Mouse (Mus musculus) embryonic facial prominence, embryonic 12.5 days (tissue): Measurements from ENCODE around the gene Scrn1. TPM values are rescaled to one million over a fixed set of nuclear protein-coding genes. Genes with fewer than 3 reads are reported as not detected.

Source experiments
- ATAC-seq: fragments of 200-750 bp; cut with Nextera tagmentation; 2 replicates; pipeline ENCODE4 v1.8.0; 2017; ENCODE audit not compliant: insufficient number of reproducible peaks, insufficient read depth, low FRiP score, low TSS enrichment
- H3K27ac ChIP-seq: fragments of 300-500 bp; sonication (generic); 2 replicates; pipeline ENCODE4 v1.5.1; 2016; ENCODE audit warnings: mild to moderate bottlenecking
- H3K27me3 ChIP-seq: fragments of 300-500 bp; sonication (generic); 2 replicates; pipeline ENCODE4 v1.6.1; 2016; ENCODE audit warnings: mild to moderate bottlenecking, moderate library complexity
- H3K36me3 ChIP-seq: fragments of 300-500 bp; sonication (generic); 2 replicates; pipeline ENCODE4 v1.6.1; 2016; ENCODE audit warnings: mild to moderate bottlenecking
- H3K4me1 ChIP-seq: fragments of 300-500 bp; sonication (generic); 2 replicates; pipeline ENCODE4 v1.6.1; 2016
- H3K4me2 ChIP-seq: fragments of 300-500 bp; sonication (generic); replicated peaks from 2 replicates; pipeline ENCODE4 v1.6.1; 2016; ENCODE audit warnings: mild to moderate bottlenecking, moderate library complexity
- H3K4me3 ChIP-seq: fragments of 300-500 bp; sonication (generic); 2 replicates; pipeline ENCODE4 v1.5.1; 2016; ENCODE audit warnings: mild to moderate bottlenecking
- H3K9ac ChIP-seq: fragments of 300-500 bp; sonication (generic); 2 replicates; pipeline ENCODE4 v1.6.1; 2016; ENCODE audit warnings: mild to moderate bottlenecking, moderate library complexity
- H3K9me3 ChIP-seq: fragments of 300-500 bp; sonication (generic); 2 replicates; pipeline ENCODE4 v1.6.1; 2016; ENCODE audit warnings: mild to moderate bottlenecking, moderate library complexity
- WGBS: fragments of 180-500 bp; shearing (Covaris S2); methylation state at CpG from one replicate; pipeline ENCODE4 v1.1.7; 2016; 5-methylcytosine and 5-hydroxymethylcytosine counted together
- polyA plus RNA-seq: library from polyadenylated mRNA; unstranded; fragments of >200 nt; fragmentation: Nextera tagmentation; extraction: Ambion mirVana; gene quantifications from 2 replicates; pipeline ENCODE4 v1.2.1, GENCODE M21; 2016

The Scrn1 gene
- polyA plus RNA-seq, 1 experiment from 2014 or later, result 27.2 TPM

DNA sequence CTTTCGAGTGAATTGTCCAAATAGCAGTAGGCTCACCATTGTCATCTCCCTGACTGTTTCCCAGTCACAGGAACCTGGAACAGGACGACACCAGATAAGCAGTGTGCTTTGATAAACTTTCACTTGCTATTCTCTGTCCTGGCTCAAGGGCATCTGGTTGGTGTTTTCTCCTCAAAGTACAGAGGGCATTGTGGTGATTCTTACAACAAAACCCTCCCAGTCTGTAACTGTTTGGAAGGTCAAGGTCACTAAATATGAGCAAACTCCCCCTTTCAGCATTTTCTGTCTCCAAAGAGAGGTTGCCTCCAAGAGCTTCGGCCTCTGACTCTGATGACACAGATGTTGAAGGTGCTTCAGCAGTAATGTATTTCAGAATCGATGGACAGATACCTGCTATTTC lies 101.4 kb downstream of the Scrn1 start:
- no peaks in the 10 kb centered on the region for H3K36me3 ChIP-seq
- H3K27ac ChIP-seq, result no peak overlapping the region
- no peak overlapping the region for H3K4me3 ChIP-seq
- no peak for ATAC-seq
- H3K9ac ChIP-seq, result no peak overlapping the region
- H3K4me2 ChIP-seq, result no peak overlapping the region
- H3K9me3 ChIP-seq, result 0 out of 2 replicates have a peak, but pooled peaks cover 5% of the 10 kb centered on the region
- WGBS, result 77% methylated on average over 4 of the region's 4 CpGs
- H3K27me3 ChIP-seq, result no peaks in the 10 kb centered on the region
- no peaks in the 10 kb centered on the region for H3K4me1 ChIP-seq

DNA sequence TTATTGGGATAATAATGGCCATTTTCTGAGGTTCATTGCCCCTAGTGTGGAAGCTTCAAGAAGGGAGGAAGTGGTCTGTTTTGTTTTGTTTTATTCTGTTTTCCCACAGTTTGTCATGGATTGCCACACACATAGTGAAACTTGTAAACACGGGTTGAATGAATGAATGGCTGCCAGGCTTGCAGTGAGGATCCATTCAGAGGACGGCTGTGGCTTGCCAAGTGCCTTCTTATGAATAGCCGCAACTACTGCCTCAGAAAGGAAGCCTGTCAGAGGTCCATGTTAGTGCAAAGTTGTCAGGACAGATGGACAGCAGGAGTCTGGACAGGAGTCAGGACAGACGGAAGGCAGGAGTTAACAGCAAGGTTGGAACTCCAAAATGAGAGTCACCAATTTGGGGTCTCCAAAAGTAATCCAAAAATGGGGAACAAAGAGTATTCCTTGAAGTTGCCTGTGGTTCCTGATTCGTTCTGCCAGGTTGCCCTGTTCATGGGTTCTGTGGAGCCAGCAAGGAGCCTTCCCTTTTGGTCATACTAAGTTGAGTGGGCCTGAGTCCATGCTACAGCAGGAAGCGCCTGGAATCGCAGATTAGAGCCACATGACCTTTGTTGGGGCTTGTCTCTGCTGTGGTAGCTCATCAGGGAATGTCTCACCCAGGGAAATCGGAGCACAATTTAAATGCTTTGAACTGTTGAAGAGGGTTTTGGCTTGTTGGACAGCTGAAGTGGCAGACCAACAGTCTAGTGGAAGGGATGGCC lies 102.4 kb downstream of the Scrn1 start:
- no peak for ATAC-seq
- H3K36me3 ChIP-seq, result no peaks in the 10 kb centered on the region
- no peak overlapping the region for H3K4me3 ChIP-seq
- H3K4me2 ChIP-seq, result no peak overlapping the region
- 76% methylated on average over 8 of the region's 8 CpGs for WGBS
- no peaks in the 10 kb centered on the region for H3K4me1 ChIP-seq
- no peak overlapping the region for H3K9ac ChIP-seq
- no peak overlapping the region for H3K27ac ChIP-seq
- H3K27me3 ChIP-seq, result no peaks in the 10 kb centered on the region
- 0 out of 2 replicates have a peak, but pooled peaks cover 5% of the 10 kb centered on the region for H3K9me3 ChIP-seq

DNA sequence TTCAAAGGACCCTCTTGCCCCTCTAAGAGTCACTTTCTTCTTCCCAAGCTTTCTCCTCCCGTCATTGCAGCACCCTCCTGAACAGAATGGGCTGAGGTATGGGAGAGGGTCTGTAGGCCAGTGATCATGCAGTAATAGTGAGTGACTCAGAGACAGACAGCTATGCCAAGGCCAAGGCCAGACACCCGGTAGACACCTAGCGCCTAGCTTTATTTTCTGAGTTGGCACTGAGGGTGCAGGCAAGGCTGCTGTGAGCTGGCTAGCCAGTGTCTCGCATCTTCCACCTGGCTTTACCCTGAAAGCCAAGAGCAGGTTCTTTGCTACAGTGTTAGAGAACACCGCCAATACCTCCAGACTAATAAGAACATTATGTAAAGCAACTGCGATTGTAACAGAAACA lies 103.5 kb downstream of the Scrn1 start:
- H3K27me3 ChIP-seq, result no peaks in the 10 kb centered on the region
- no peak overlapping the region for H3K4me2 ChIP-seq
- 0 out of 2 replicates have a peak, but pooled peaks cover 5% of the 10 kb centered on the region for H3K9me3 ChIP-seq
- H3K36me3 ChIP-seq, result no peaks in the 10 kb centered on the region
- no peak overlapping the region for H3K27ac ChIP-seq
- WGBS, result 86% methylated on average over 6 of the region's 6 CpGs
- ATAC-seq, result no peak
- H3K9ac ChIP-seq, result no peak overlapping the region
- H3K4me3 ChIP-seq, result no peak overlapping the region
- H3K4me1 ChIP-seq, result 0 out of 2 replicates have a peak, but pooled peaks cover 5% of the 10 kb centered on the region

DNA sequence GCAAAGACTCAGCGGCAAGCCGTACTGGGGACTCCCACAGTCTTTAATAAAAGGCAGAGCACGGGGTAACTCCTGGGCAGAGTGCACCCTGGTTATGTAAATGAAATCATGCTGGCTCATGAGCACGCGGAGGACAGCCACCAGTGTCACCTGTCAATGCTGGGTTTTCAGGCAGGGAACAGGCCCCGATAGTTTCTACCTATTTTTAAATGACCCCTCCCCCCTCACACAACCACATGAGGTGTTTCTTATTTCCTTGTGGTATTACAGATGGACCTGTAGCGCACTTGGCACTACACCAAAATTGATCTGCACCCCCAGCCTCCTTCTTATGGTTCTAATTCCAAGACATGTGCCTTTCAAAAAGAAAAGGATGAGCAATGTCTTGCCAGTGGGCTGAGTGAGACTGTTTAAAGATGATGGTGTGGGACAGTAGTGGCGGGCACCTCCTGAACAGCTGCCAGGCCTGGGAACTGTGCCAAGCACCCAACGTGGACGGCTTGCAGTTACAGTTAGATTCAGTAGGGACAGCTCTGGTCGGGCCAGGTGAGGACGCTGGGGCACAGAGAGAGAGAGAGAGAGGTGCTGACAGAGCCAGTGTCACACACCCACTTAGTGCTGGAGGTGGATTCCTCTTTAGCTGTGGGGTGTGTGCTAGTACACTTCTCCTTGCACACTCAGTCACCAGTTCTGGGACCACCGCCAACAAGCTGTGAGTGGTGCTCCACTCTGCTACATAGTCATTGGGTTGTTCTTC lies 105.2 kb downstream of the Scrn1 start:
- no peak for ATAC-seq
- H3K36me3 ChIP-seq, result no peaks in the 10 kb centered on the region
- 74% methylated on average over 13 of the region's 13 CpGs for WGBS

DNA sequence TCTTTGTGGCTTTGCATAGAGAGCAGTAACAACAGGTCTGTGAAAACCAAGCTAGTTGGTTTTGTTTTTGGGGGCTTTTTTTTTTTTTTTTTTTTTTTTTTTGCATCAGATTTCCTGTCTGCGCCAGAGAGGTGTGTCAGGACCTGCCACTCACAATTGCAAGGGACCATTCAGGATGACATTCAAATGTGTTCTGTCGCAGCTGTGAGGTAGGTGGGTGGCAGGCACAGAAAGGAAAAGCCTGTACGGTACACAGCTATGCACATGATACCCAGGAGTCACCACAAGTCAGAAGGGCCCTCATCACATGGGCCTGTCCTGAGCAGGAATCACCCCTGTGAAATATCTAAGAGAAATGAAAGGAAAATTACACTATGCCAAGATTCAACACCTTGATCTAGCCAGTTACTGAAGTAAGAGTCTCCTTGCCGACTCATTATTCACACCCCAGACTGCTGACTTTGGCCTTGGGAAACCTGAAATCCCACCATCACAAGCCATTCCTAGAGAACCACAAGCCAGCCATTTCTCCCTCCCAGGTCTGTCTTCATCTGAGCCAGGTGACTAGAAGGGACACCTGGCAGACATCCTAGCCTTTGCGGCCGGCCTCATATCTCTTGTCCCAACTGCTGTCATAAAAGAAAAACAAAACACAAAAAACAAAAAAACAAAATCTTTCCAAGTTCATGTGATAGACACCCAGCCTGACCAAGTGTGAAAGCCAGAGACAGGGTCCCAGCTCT lies 105.9 kb downstream of the Scrn1 start:
- no peak overlapping the region for H3K4me3 ChIP-seq
- no peaks in the 10 kb centered on the region for H3K27me3 ChIP-seq
- no peak for ATAC-seq
- 0 out of 2 replicates have a peak, but pooled peaks cover 5% of the 10 kb centered on the region for H3K4me1 ChIP-seq
- no peaks in the 10 kb centered on the region for H3K36me3 ChIP-seq
- WGBS, result 71% methylated on average over 6 of the region's 6 CpGs
- H3K9ac ChIP-seq, result no peak overlapping the region
- no peak overlapping the region for H3K27ac ChIP-seq
- no peak overlapping the region for H3K4me2 ChIP-seq
- 0 out of 2 replicates have a peak, but pooled peaks cover 5% of the 10 kb centered on the region for H3K9me3 ChIP-seq

More for the DNA sequence above, 105.2 kb downstream of the Scrn1 start:
- Histone ChIP-seq H3K4me2 (no peak overlapping the region), H3K4me3 (no peak overlapping the region), H3K9me3 (0 out of 2 replicates have a peak, but pooled peaks cover 5% of the 10 kb centered on the region), H3K27ac (no peak overlapping the region), H3K27me3 (no peaks in the 10 kb centered on the region), H3K9ac (no peak overlapping the region), H3K4me1 (0 out of 2 replicates have a peak, but pooled peaks cover 5% of the 10 kb centered on the region)

DNA sequence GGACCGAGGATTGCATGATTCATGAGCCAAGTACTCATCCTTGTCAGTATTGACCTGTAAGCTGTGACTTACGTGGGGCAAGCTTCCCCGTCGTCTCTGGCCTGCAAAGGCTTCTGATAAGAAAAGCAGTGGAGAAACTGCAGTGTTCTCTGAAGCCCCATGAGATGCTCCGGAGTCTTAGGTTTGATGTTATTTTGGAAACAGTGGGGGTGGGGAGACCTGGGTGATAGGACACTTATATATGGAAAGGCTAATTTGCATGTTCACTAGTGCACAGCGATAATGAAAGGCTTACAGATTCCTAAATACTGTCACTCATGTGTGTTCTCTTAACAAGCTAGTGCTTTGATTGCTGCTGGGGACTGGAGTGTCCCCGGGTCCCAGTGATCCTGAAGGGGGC lies 106.6 kb downstream of the Scrn1 start:
- WGBS, result 63% methylated on average over 7 of the region's 7 CpGs
- H3K4me3 ChIP-seq, result no peak overlapping the region
- no peak overlapping the region for H3K9ac ChIP-seq
- H3K36me3 ChIP-seq, result no peaks in the 10 kb centered on the region
- no peak for ATAC-seq
- no peaks in the 10 kb centered on the region for H3K27me3 ChIP-seq
- H3K27ac ChIP-seq, result no peak overlapping the region
- H3K9me3 ChIP-seq, result 0 out of 2 replicates have a peak, but pooled peaks cover 5% of the 10 kb centered on the region
- H3K4me2 ChIP-seq, result no peak overlapping the region
- 0 out of 2 replicates have a peak, but pooled peaks cover 5% of the 10 kb centered on the region for H3K4me1 ChIP-seq

Other genes starting within 250 kb of the Scrn1 start
- gene Prr15, start 240.7 kb downstream of the Scrn1 start, polyA plus RNA-seq, result 2.3 and 4.1 TPM in 2 replicates
- gene Wipf3, start 136.9 kb downstream of the Scrn1 start, polyA plus RNA-seq, result 1.4 and 2.2 TPM in 2 replicates
- 22.6 and 23.3 TPM in 2 replicates for gene Plekha8, start 28.6 kb upstream of the Scrn1 start, polyA plus RNA-seq
- 26.6 and 29.6 TPM in 2 replicates for gene Fkbp14, start 30.8 kb upstream of the Scrn1 start, polyA plus RNA-seq
- gene Mturn, start 115.1 kb upstream of the Scrn1 start, polyA plus RNA-seq, result 15.6 and 16.4 TPM in 2 replicates